Mouse (Mus musculus): ENCODE measurements around the gene Olfr1039.
"Not testable (repeated sequence)": the region's sequence is repeated elsewhere in the genome, so short reads cannot be mapped to it uniquely, and the experiment has no call there.

Gene Olfr1039

GRCm38 (mm10) chr2:86135828-86136227 is at the start of gene Olfr1039:
TSS of gene Olfr1039 (minus strand) at chr2:86135928.
- DNase-seq = no peak

- no peak for DNase-seq
These were observed 44.2 kb upstream of the Olfr1039 start for GRCm38 (mm10) chr2:86179950-86180349.

GRCm38 (mm10) chr2:86177720-86178119 is 42.0 kb upstream of the Olfr1039 start, which contains the start of gene Olfr1044:
TSS of gene Olfr1044 (minus strand) at chr2:86177820.
- no peak for DNase-seq

DNA sequence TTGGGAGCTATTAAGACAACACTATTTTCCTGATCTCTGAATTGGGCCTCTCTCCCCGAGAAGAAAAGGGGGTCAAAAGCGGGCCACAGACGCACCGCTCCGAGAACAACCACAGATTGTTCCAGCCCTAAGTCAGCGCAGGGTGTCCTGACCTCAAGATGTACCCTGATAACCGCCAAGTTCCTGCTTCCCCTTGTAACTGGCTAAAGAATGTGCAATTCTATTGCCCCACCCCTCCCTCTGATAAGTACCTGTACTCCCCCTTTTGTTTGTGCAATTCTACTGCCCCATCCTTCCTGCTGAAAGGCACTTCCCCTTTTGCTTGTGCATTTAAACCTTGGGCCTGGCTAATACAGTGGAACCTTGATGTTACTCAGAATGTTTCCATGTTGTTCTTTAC is 39.7 kb upstream of the Olfr1039 start:
- DNase-seq = not testable (repeated sequence)

- DNase-seq = no peak
These were observed 31.7 kb upstream of the Olfr1039 start, which contains the start of gene Olfr1043 for GRCm38 (mm10) chr2:86167422-86167821. TSS of gene Olfr1043 (minus strand) at chr2:86167522.

DNA sequence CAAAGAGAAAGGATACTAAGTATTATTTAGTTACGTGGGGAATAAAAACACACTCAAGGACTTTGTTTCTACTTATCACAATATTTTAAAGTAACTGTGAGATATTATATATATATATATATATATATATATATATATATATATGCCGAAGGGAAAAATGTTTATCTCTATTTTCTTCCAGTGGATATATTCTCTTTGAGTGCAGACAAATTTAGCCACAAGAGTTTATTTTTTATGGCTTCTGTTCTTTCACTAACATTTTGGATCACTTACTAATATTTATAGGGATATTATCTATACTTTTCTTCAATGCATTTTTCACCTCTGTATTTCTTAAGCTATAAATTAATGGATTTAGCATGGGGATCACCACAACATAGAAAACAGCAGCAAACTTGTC is 26.0 kb upstream of the Olfr1039 start, which contains the start of gene Olfr1042:
Gene Olfr1042 (minus strand): TSS at position 101 of the 400 bp plus-strand sequence.
- DNase-seq = no peak

DNA sequence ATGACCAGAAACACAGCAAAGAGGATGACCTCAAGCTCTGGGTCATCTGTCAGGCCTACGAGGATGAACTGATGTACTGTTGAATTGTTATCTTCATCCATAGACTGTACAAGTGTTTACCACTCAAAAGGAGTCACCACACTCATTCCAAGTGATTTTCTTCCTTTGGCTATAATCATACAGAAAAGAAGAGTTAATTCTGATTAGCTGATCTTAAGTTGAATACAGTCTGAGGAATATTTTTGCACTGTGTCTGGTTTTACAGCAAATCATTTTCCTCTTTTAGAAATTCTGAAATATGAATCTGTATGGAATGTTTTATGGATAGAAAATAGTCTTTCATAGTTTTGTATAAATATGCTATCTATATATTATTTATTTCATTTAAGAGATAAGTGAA is 10.9 kb upstream of the Olfr1039 start, which contains the start of gene Olfr1040:
Gene Olfr1040 (minus strand): TSS at position 101 of the 400 bp plus-strand sequence.
- no peak for DNase-seq

- DNase-seq = no peak
These were observed 48.4 kb downstream of the Olfr1039 start, which contains the start of gene Olfr1037 for GRCm38 (mm10) chr2:86087285-86087684. TSS of gene Olfr1037 (minus strand) at chr2:86087385.

DNA sequence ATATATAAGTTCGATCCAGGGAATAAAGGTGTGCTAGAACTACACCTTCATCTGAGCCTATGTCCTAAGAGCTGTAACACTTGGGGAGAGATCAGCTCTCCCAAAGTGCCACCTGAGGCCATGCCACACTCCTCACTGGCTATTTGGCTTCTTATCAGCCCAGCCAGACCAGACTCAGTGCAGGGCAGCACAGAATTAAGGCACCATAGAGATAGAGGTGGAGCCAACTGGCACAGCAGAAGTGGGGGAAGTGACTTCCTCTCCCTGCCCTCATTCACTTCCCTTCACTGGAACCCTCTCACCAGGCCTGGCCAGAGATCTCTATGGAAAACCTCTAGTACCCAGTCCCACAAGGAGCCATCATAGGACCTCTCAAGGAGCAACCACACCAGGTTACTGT is 55.2 kb downstream of the Olfr1039 start:
- DNase-seq = not testable (repeated sequence)
